Mouse (Mus musculus) erythroblast, embryonic 14.5 days (primary cell): ENCODE results near the gene Atf5.

Experiments used
- GATA1 ChIP-seq: IDR thresholded peaks from 2 replicates; pipeline ENCODE4 v1.6.1; 2012; ENCODE audit warnings: low read length, inconsistent platforms, mixed read lengths
- TAL1 ChIP-seq: IDR thresholded peaks from 3 replicates; pipeline ENCODE4 v1.6.1; 2012; ENCODE audit warnings: low read length, inconsistent platforms, mixed read lengths

GRCm38 (mm10) chr7:44855036-44855435 is 38.6 kb upstream of the Atf5 start:
- no peak for TF ChIP-seq GATA1
- TF ChIP-seq TAL1, result no peak
